Mouse (Mus musculus) brown adipose tissue, adult 24 weeks (tissue): ENCODE measurements around the gene Ift88. TPM values are rescaled to one million over a fixed set of nuclear protein-coding genes. Genes with fewer than 3 reads are reported as not detected.

Source experiments
- H3K27ac ChIP-seq: fragments of 200-500 bp; replicated peaks from 2 replicates; pipeline ENCODE4 v1.5.1; 2012; ENCODE audit warnings: low read depth, mild to moderate bottlenecking, low read length
- H3K4me1 ChIP-seq: fragments of 200-500 bp; 2 replicates; pipeline ENCODE4 v1.6.1; 2012; ENCODE audit warnings: low read length, mixed read lengths; ENCODE audit not compliant: control insufficient read depth, insufficient read depth, insufficient read length
- H3K4me3 ChIP-seq: fragments of 200-500 bp; 2 replicates; pipeline ENCODE4 v1.5.1; 2012; ENCODE audit warnings: low read depth, mild to moderate bottlenecking, low read length, moderate library complexity; ENCODE audit not compliant: insufficient read depth
- polyA plus RNA-seq: library from polyadenylated mRNA; stranded (reverse); fragments of >200 nt; gene quantifications from 2 replicates; pipeline ENCODE4 v1.2.4, GENCODE M21; 2012; ENCODE audit not compliant: missing spikeins, insufficient read depth, insufficient read length

Ift88 gene
- polyA plus RNA-seq, 1 experiment = 4.7 TPM

- H3K4me1 ChIP-seq = no peaks in the 10 kb centered on the region
- H3K27ac ChIP-seq = no peak overlapping the region
- H3K4me3 ChIP-seq = no peak overlapping the region
Observed at GRCm38 (mm10) chr14:57555471-57556070, 131.7 kb downstream of the Ift88 start.

GRCm38 (mm10) chr14:57556922-57557321 lies 133.1 kb downstream of the Ift88 start:
- no peak overlapping the region for H3K27ac ChIP-seq
- H3K4me1 ChIP-seq = no peaks in the 10 kb centered on the region
- no peak overlapping the region for H3K4me3 ChIP-seq

- Histone ChIP-seq H3K4me1 (no peaks in the 10 kb centered on the region; the same call in 1 of the 2 replicates), H3K27ac (no peak overlapping the region), H3K4me3 (no peak overlapping the region)
Observed at GRCm38 (mm10) chr14:57565626-57566025, 141.8 kb downstream of the Ift88 start.

Other genes starting within 250 kb of the Ift88 start
- 10.8 and 18.1 TPM in 2 replicates for gene Cryl1, start 25.5 kb upstream of the Ift88 start, polyA plus RNA-seq
- gene Il17d, start 100.7 kb downstream of the Ift88 start, polyA plus RNA-seq = 1.1 and 1.5 TPM in 2 replicates
- 44.9 and 48.9 TPM in 2 replicates for gene Eef1akmt1, start 147.6 kb downstream of the Ift88 start, polyA plus RNA-seq
- 5.5 and 5.9 TPM in 2 replicates for gene Xpo4, start 241.4 kb downstream of the Ift88 start, polyA plus RNA-seq